Mouse (Mus musculus) kidney, embryonic 16.5 days (tissue): ENCODE measurements around the gene Znhit3. TPM values are rescaled to one million over a fixed set of nuclear protein-coding genes. Genes with fewer than 3 reads are reported as not detected.

Experiments used
- ATAC-seq: fragments of 200-750 bp; cut with Nextera tagmentation; 2 replicates; pipeline ENCODE4 v1.8.0; 2017; ENCODE audit warnings: moderate TSS enrichment; ENCODE audit not compliant: low FRiP score, low TSS enrichment
- H3K27ac ChIP-seq: fragments of 300-500 bp; sonication (generic); 2 replicates; pipeline ENCODE4 v1.5.1; 2014; ENCODE audit warnings: low read length
- H3K27me3 ChIP-seq: fragments of 300-500 bp; sonication (generic); 2 replicates; pipeline ENCODE4 v1.6.1; 2014; ENCODE audit warnings: low read length, control low read depth, mixed read lengths; ENCODE audit not compliant: insufficient read depth
- H3K36me3 ChIP-seq: fragments of 300-500 bp; sonication (generic); 2 replicates; pipeline ENCODE4 v1.6.1; 2014; ENCODE audit warnings: low read length, control low read depth, mixed read lengths; ENCODE audit not compliant: insufficient read depth
- H3K4me1 ChIP-seq: fragments of 300-500 bp; sonication (generic); 2 replicates; pipeline ENCODE4 v1.6.1; 2014; ENCODE audit warnings: low read length, control low read depth, mixed read lengths; ENCODE audit not compliant: insufficient read depth
- H3K4me2 ChIP-seq: fragments of 300-500 bp; sonication (generic); replicated peaks from 2 replicates; pipeline ENCODE4 v1.6.1; 2014; ENCODE audit warnings: low read depth, low read length
- H3K4me3 ChIP-seq: fragments of 300-500 bp; sonication (generic); 2 replicates; pipeline ENCODE4 v1.5.1; 2014; ENCODE audit warnings: mild to moderate bottlenecking, low read length
- H3K9ac ChIP-seq: fragments of 300-500 bp; sonication (generic); replicated peaks from 2 replicates; pipeline ENCODE4 v1.6.1; 2014; ENCODE audit warnings: low read length
- H3K9me3 ChIP-seq: fragments of 300-500 bp; sonication (generic); 2 replicates; pipeline ENCODE4 v1.6.1; 2016; ENCODE audit warnings: low read length, control low read depth
- WGBS: fragments of 180-500 bp; shearing (Covaris S2); extraction: QIAGEN DNeasy Blood & Tissue Kit; methylation state at CpG from one replicate; pipeline ENCODE4 v1.1.7; 2014; 5-methylcytosine and 5-hydroxymethylcytosine counted together
- polyA plus RNA-seq: library from polyadenylated mRNA; unstranded; fragments of >200 nt; fragmentation: Nextera tagmentation; extraction: Ambion mirVana; gene quantifications from 2 replicates; pipeline ENCODE4 v1.2.1, GENCODE M21; 2015

The Znhit3 gene
- polyA plus RNA-seq, 1 experiment from 2014 or later, result 57.6 TPM

GRCm38 (mm10) chr11:84908480-84908879, 7.7 kb downstream of the Znhit3 start:
- ATAC-seq, result no peak

GRCm38 (mm10) chr11:84907081-84907480, 9.1 kb downstream of the Znhit3 start:
- H3K36me3 ChIP-seq, result peaks cover 72% of the 10 kb centered on the region

More at GRCm38 (mm10) chr11:84908480-84908879, 7.7 kb downstream of the Znhit3 start:
- no peaks in the 10 kb centered on the region for H3K9me3 ChIP-seq
- no peak overlapping the region for H3K9ac ChIP-seq
- peaks cover 67% of the 10 kb centered on the region for H3K36me3 ChIP-seq
- no peak overlapping the region for H3K4me3 ChIP-seq
- WGBS, result 94% methylated on average over 6 of the region's 6 CpGs
- no peak overlapping the region for H3K27ac ChIP-seq
- no peaks in the 10 kb centered on the region for H3K27me3 ChIP-seq
- H3K4me1 ChIP-seq, result no peaks in the 10 kb centered on the region
- H3K4me2 ChIP-seq, result no peak overlapping the region

GRCm38 (mm10) chr11:84904597-84905144, 11.5 kb downstream of the Znhit3 start:
- 82% methylated on average over 9 of the region's 9 CpGs for WGBS
- H3K9me3 ChIP-seq, result no peaks in the 10 kb centered on the region

More at GRCm38 (mm10) chr11:84907081-84907480, 9.1 kb downstream of the Znhit3 start:
- H3K9me3 ChIP-seq, result no peaks in the 10 kb centered on the region
- H3K27me3 ChIP-seq, result no peaks in the 10 kb centered on the region
- no peak overlapping the region for H3K4me2 ChIP-seq
- no peak for ATAC-seq
- no peak overlapping the region for H3K4me3 ChIP-seq
- H3K4me1 ChIP-seq, result no peaks in the 10 kb centered on the region
- WGBS, result 72% methylated on average over 3 of the region's 3 CpGs
- no peak overlapping the region for H3K9ac ChIP-seq
- H3K27ac ChIP-seq, result no peak overlapping the region

GRCm38 (mm10) chr11:84893113-84893512, 23.1 kb downstream of the Znhit3 start:
- Histone ChIP-seq H3K4me2 (no peak overlapping the region), H3K4me3 (no peak overlapping the region), H3K36me3 (peaks cover 44% of the 10 kb centered on the region), H3K9me3 (no peaks in the 10 kb centered on the region), H3K27me3 (no peaks in the 10 kb centered on the region), H3K9ac (no peak overlapping the region), H3K27ac (no peak overlapping the region), H3K4me1 (no peaks in the 10 kb centered on the region)
- no peak for ATAC-seq
- WGBS, result 87% methylated on average over 14 of the region's 15 CpGs

More at GRCm38 (mm10) chr11:84904597-84905144, 11.5 kb downstream of the Znhit3 start:
- H3K27ac ChIP-seq, result no peak overlapping the region
- H3K4me2 ChIP-seq, result no peak overlapping the region
- no peaks in the 10 kb centered on the region for H3K4me1 ChIP-seq
- ATAC-seq, result no peak
- no peak overlapping the region for H3K9ac ChIP-seq
- H3K36me3 ChIP-seq, result peaks cover 74% of the 10 kb centered on the region
- no peak overlapping the region for H3K4me3 ChIP-seq
- H3K27me3 ChIP-seq, result no peaks in the 10 kb centered on the region

GRCm38 (mm10) chr11:84891705-84892104, 24.5 kb downstream of the Znhit3 start:
- Histone ChIP-seq H3K4me1 (no peaks in the 10 kb centered on the region), H3K9ac (no peak overlapping the region), H3K27ac (no peak overlapping the region), H3K27me3 (no peaks in the 10 kb centered on the region), H3K4me3 (no peak overlapping the region), H3K36me3 (peaks cover 42% of the 10 kb centered on the region), H3K9me3 (no peaks in the 10 kb centered on the region), H3K4me2 (no peak overlapping the region)
- no peak for ATAC-seq
- WGBS, result 90% methylated on average over 7 of the region's 7 CpGs

DNA sequence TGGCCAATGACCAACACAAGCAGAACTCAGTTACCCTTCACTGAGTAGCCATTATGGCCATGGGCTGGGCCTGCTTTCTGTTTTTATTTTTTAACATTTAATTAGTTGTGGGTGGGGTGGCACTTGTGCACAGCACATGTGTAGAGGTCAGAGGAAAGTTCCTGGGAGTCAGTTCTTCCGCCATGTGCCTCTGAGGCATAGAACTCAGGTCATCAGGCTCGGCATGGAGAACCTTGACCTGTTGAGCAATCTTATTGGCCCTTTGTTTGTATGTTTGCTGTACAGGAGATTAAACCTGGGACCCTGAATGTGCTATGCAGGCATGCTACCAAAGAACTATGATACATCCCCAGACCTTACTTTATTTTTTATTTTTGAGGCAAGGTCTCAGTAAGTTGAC, 26.7 kb downstream of the Znhit3 start:
- H3K9me3 ChIP-seq, result no peaks in the 10 kb centered on the region
- H3K27ac ChIP-seq, result no peak overlapping the region
- no peaks in the 10 kb centered on the region for H3K4me1 ChIP-seq
- H3K4me3 ChIP-seq, result no peak overlapping the region
- H3K27me3 ChIP-seq, result no peaks in the 10 kb centered on the region
- WGBS, result 83% methylated on average over 2 of the region's 2 CpGs
- ATAC-seq, result no peak
- no peak overlapping the region for H3K4me2 ChIP-seq
- H3K36me3 ChIP-seq, result peaks cover 52% of the 10 kb centered on the region
- no peak overlapping the region for H3K9ac ChIP-seq

- no peak for ATAC-seq
- Histone ChIP-seq H3K9me3 (no peaks in the 10 kb centered on the region), H3K27ac (no peak overlapping the region), H3K4me2 (no peak overlapping the region), H3K36me3 (peaks cover 57% of the 10 kb centered on the region), H3K27me3 (no peaks in the 10 kb centered on the region), H3K9ac (no peak overlapping the region), H3K4me3 (no peak overlapping the region), H3K4me1 (no peaks in the 10 kb centered on the region)
- whole genome bisulfite sequencing, result 97% methylated on average over 8 of the region's 8 CpGs
Measured at GRCm38 (mm10) chr11:84888025-84888424, 28.1 kb downstream of the Znhit3 start.

- peaks cover 53% of the 10 kb centered on the region for H3K36me3 ChIP-seq
- no peak overlapping the region for H3K4me2 ChIP-seq
- WGBS, result 85% methylated on average over 11 of the region's 11 CpGs
- no peaks in the 10 kb centered on the region for H3K4me1 ChIP-seq
- no peak for ATAC-seq
- H3K4me3 ChIP-seq, result no peak overlapping the region
- H3K9me3 ChIP-seq, result no peaks in the 10 kb centered on the region
- no peak overlapping the region for H3K27ac ChIP-seq
- H3K9ac ChIP-seq, result no peak overlapping the region
- H3K27me3 ChIP-seq, result no peaks in the 10 kb centered on the region
Measured at GRCm38 (mm10) chr11:84886767-84887511, 29.2 kb downstream of the Znhit3 start.

DNA sequence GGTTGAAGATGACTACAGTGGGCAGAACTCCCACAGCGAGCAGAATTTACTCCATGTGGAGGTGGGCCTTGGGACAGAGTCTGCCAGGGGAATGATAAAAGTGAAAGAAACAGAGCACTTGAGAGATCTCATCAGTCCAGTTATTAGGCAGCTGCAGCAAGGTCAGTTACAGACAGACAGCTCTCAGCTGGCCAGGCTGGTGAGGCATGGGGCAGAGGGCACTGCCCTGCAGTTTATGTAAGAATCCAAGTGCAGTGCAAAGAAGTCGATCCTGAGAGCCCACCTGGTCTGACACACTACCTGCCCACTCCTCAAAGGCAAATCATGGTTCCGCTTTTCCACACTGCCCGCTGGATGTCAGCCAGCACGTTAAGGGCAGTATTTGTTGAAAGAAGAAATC, 29.9 kb downstream of the Znhit3 start:
- Histone ChIP-seq H3K4me3 (no peak overlapping the region), H3K9me3 (no peaks in the 10 kb centered on the region), H3K4me1 (peaks cover 6% of the 10 kb centered on the region), H3K36me3 (peaks cover 52% of the 10 kb centered on the region), H3K27ac (no peak overlapping the region), H3K4me2 (no peak overlapping the region), H3K27me3 (no peaks in the 10 kb centered on the region), H3K9ac (no peak overlapping the region)
- 83% methylated on average over 5 of the region's 5 CpGs for WGBS
- ATAC-seq, result no peak

GRCm38 (mm10) chr11:84885238-84885637, 30.9 kb downstream of the Znhit3 start:
- H3K4me1 ChIP-seq, result peaks cover 11% of the 10 kb centered on the region
- H3K27me3 ChIP-seq, result no peaks in the 10 kb centered on the region
- H3K4me2 ChIP-seq, result no peak overlapping the region
- ATAC-seq, result no peak
- H3K9me3 ChIP-seq, result no peaks in the 10 kb centered on the region
- no peak overlapping the region for H3K9ac ChIP-seq
- no peak overlapping the region for H3K4me3 ChIP-seq
- H3K36me3 ChIP-seq, result peaks cover 52% of the 10 kb centered on the region
- H3K27ac ChIP-seq, result no peak overlapping the region
- WGBS, result 89% methylated on average over 4 of the region's 4 CpGs
